Mouse (Mus musculus) E14TG2a.4 (cell line): ENCODE measurements at regions not wholly inside any gene's neighbourhood (a gene's known extent, or its start where the extent isn't known, plus 50 kb on each side); places are given as distances from the start of the nearest gene placed in this dataset.

ENCODE experiments used
- H3K27me3 ChIP-seq: 2 replicates; pipeline ENCODE4 v1.6.1; 2014; ENCODE audit warnings: low read length, control low read depth; ENCODE audit not compliant: insufficient read depth
- H3K36me3 ChIP-seq: 2 replicates; pipeline ENCODE4 v1.6.1; 2014; ENCODE audit warnings: low read length, control low read depth; ENCODE audit not compliant: insufficient read depth
- H3K4me1 ChIP-seq: replicated peaks from 2 replicates; pipeline ENCODE4 v1.6.1; 2014; ENCODE audit warnings: low read depth, low read length, control low read depth
- H3K4me3 ChIP-seq: replicated peaks from 2 replicates; pipeline ENCODE4 v1.5.1; 2014; ENCODE audit warnings: mild to moderate bottlenecking, low read length
- H3K9me3 ChIP-seq: 2 replicates; pipeline ENCODE4 v1.6.1; 2014; ENCODE audit warnings: low read length, control low read depth
- CTCF ChIP-seq: conservative IDR thresholded peaks from 2 replicates; pipeline ENCODE4 v1.5.1; 2014; ENCODE audit warnings: low read length
- NANOG ChIP-seq: IDR thresholded peaks from 2 replicates; pipeline ENCODE4 v1.6.1; 2014; ENCODE audit warnings: borderline replicate concordance, low read length, mixed read lengths
- POU5F1 ChIP-seq: IDR thresholded peaks from 2 replicates; pipeline ENCODE4 v1.6.1; 2014; ENCODE audit warnings: low read length, borderline replicate concordance

DNA sequence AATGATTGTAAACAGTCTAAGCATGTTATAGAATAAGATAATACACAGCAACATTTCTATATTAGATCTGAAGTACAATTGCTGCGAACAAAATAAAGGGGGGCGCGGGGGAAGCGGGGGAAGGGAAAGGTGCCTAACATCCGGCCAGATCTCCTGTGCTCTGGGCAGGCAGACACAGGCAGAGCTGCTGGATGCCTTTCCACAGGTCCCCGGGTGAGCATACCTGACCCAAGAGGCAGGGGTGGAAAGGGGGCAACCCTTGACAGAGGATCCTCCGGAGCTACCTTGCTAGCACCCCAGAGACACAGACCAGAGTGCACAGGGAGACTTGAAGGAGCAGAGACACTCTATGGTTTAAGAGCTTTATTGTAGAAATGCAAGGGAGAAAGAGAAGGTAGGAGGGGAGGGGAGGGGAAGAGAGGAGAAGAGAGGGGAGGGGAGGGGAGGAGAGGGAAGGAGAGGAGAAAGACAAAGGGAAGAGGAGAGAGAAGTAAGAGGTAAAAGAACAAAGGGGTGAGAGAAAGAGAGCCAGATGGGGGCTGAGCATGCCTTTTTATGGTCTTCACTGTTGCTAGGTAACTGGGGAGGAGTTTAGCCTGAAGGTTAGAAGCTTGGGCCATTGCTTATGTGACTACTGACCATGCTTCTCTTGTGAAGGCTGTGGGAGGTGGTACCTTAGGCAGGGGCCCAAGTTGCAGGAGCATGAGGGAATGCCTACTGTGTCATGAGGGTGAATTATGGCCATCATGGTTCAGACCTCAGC, 308.2 kb upstream of the Negr1 start:
- peaks cover 2% of the 10 kb centered on the region; the same call in 1 of the 2 replicates for H3K9me3 ChIP-seq

DNA sequence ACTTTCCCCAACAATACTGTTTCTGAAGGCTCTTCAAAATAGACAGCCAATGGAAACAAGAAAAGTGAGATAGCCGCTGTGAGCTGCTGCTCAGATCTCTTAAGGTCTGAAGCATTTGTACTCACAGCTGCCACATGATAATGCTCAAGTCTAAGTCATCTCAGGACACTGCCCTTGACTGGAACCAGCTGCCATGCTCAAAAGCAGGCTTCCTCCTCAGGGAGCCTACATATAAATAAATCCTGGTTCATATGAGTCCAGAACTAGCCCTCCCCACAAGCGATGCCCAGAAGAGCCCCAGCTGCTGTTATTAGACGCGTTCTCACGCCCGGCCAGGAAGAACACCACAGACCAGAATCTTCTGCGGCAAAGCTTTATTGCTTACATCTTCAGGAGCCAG, 304.9 kb upstream of the Negr1 start:
- Histone ChIP-seq H3K4me3 (no peak overlapping the region), H3K36me3 (no peaks in the 10 kb centered on the region), H3K27me3 (no peaks in the 10 kb centered on the region), H3K9me3 (no peaks in the 10 kb centered on the region), H3K4me1 (no peaks in the 10 kb centered on the region)
- no peak for TF ChIP-seq POU5F1
- no peak for TF ChIP-seq NANOG
- no peak for TF ChIP-seq CTCF

More for the DNA sequence above, 308.2 kb upstream of the Negr1 start:
- Histone ChIP-seq H3K4me3 (no peak overlapping the region), H3K4me1 (no peaks in the 10 kb centered on the region), H3K36me3 (no peaks in the 10 kb centered on the region), H3K27me3 (no peaks in the 10 kb centered on the region)
- TF ChIP-seq NANOG: no peak
- no peak for TF ChIP-seq CTCF
- no peak for TF ChIP-seq POU5F1

DNA sequence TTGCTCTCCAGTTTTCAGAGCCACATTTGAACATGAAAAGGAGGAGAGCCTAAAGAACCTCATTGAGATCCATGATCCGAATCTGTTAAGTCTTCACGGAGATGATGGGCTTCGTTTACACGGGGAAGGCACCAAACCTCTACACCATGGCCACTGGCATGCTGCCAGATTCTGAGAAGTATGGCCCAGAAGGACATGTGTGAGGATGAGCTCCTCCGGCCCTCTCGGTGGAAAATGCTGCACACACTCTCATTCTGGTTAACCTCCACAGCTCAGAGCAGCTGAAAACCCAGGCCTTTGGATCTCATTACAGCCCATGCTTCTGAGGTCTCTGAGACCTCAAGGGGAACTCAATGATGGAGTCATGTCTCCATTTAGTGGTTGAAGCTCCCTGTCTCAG, 296.9 kb upstream of the Negr1 start:
- Histone ChIP-seq H3K36me3 (no peaks in the 10 kb centered on the region), H3K9me3 (no peaks in the 10 kb centered on the region), H3K27me3 (no peaks in the 10 kb centered on the region), H3K4me1 (no peaks in the 10 kb centered on the region), H3K4me3 (no peak overlapping the region)
- no peak for TF ChIP-seq CTCF
- no peak for TF ChIP-seq POU5F1
- no peak for TF ChIP-seq NANOG

DNA sequence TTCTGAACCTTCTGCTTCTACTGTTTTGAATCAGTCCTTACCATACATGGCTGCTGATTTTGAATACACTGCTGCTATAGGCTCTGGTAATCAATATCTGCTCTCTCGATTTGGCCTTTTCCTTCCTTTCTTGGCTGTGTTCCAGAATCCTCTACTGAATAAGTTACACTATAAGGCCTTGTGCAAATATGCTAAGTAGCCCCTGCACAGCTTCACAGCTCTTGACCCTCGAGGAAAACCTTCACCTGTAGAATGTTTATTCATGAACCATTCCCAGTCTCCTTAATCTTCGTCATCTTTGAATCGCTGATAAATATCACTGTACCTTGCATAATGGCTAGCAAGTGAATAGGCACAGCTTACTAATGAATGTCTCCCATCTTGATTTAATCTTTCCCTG, 293.9 kb upstream of the Negr1 start:
- TF ChIP-seq CTCF (no peak), POU5F1 (no peak), NANOG (no peak)
- H3K36me3 ChIP-seq: no peaks in the 10 kb centered on the region
- no peaks in the 10 kb centered on the region for H3K9me3 ChIP-seq
- H3K27me3 ChIP-seq: no peaks in the 10 kb centered on the region
- H3K4me1 ChIP-seq: no peaks in the 10 kb centered on the region
- H3K4me3 ChIP-seq: no peak overlapping the region

DNA sequence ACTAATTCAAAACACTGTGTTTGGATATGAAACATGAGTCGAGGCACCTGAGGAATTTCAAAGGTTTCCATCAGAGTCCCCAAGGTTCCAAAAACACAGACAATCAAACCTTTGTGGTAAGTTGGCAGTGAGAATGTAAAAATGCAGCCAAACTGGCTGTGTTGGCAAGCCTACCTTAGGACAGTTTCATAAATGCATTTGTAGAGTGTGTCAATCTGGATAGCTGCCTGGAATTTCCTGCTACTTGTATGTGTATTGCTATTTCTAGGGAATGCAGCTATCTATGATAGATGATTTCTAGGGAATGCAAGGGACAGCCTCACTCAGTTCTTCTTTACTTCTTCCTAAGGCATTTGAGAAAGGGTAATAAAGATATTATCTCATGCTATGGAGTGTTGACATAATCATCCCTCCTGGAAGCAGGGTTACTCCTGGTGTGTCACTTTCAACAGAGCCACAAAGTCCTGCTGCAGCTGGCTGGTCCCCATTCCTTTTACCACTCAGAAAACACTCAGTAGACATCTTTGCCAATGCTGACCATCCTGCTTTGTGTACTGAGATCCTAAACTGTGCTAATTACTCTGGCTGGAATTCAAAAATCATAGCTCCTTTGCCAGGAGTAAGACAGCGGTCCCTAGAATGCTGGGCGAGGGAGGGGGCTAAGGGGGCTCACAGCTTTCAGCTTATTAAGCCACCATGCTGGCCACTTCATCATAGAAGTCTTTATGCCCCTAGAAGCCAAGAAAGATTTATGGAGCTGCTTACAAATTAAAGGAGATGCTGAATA, 261.4 kb upstream of the Negr1 start:
- Histone ChIP-seq H3K9me3 (no peaks in the 10 kb centered on the region), H3K36me3 (no peaks in the 10 kb centered on the region), H3K27me3 (no peaks in the 10 kb centered on the region), H3K4me1 (no peaks in the 10 kb centered on the region), H3K4me3 (no peak overlapping the region)
- TF ChIP-seq CTCF: no peak
- no peak for TF ChIP-seq POU5F1
- no peak for TF ChIP-seq NANOG

DNA sequence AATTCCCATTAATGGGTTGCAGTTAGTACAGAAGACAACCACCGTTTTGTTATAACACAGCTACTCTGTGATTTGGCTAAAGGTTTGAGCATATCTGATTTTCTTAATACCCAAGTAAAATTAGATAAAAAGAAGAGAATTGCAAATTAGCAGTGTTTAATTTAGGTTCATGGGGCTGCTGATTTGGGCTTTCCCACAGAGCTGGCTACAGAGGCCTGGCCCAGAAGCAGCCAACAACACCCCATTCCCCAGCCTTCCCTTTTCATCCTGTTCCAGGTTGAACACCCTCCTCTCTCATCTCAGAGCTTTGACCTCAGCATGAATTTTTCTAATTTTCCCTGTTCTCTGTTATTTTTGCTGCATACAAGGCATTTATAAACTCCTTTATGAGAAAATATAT, 260.3 kb upstream of the Negr1 start:
- no peaks in the 10 kb centered on the region for H3K4me1 ChIP-seq
- H3K9me3 ChIP-seq: no peaks in the 10 kb centered on the region
- TF ChIP-seq CTCF: no peak
- TF ChIP-seq POU5F1: no peak
- no peak for TF ChIP-seq NANOG
- no peak overlapping the region for H3K4me3 ChIP-seq
- H3K36me3 ChIP-seq: no peaks in the 10 kb centered on the region
- no peaks in the 10 kb centered on the region for H3K27me3 ChIP-seq

DNA sequence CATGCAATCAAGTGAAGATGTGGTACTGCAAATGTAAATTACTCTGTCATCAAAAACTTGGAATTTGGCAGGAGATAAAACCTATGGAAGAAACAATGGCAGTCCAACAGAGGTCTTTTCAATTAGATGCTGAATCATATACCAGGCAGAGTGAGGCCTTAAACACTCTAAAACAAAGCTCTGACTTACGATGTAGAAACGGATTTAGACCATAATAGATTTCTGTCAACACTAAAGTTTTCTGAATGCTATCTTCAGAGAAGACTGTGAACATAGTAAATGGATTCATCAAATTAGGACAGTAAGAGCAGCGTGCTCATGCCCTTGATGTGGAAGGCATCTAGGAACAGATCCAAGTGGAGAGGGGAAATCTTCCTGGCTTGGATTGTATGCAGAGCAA, 259.8 kb upstream of the Negr1 start:
- H3K27me3 ChIP-seq: no peaks in the 10 kb centered on the region
- TF ChIP-seq CTCF: no peak
- no peak for TF ChIP-seq NANOG
- no peak for TF ChIP-seq POU5F1
- no peaks in the 10 kb centered on the region for H3K4me1 ChIP-seq
- no peaks in the 10 kb centered on the region for H3K36me3 ChIP-seq
- H3K9me3 ChIP-seq: no peaks in the 10 kb centered on the region
- H3K4me3 ChIP-seq: no peak overlapping the region

DNA sequence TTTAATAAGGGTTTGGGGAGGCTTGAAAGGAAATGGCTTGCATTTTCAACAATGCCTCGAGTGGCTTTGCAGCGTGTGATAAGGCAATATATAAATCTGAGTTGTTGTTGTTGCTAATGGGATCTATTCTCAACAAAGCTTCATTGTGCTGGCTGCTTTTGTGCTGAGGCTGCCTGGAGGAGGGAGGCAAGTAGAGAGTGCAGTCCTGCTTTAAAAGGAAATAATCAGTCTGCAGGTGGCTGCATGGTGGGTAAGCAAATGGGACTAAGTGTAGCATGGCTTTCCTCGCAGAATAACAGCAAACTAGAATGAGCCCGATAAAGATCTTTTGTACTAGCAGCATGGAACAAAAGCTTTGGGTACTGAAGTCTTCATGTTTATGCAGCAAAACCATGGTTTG, 257.4 kb upstream of the Negr1 start:
- Histone ChIP-seq H3K27me3 (no peaks in the 10 kb centered on the region), H3K36me3 (no peaks in the 10 kb centered on the region), H3K4me3 (no peak overlapping the region), H3K9me3 (no peaks in the 10 kb centered on the region), H3K4me1 (no peaks in the 10 kb centered on the region)
- TF ChIP-seq CTCF: no peak
